In the genomic region with DNA sequence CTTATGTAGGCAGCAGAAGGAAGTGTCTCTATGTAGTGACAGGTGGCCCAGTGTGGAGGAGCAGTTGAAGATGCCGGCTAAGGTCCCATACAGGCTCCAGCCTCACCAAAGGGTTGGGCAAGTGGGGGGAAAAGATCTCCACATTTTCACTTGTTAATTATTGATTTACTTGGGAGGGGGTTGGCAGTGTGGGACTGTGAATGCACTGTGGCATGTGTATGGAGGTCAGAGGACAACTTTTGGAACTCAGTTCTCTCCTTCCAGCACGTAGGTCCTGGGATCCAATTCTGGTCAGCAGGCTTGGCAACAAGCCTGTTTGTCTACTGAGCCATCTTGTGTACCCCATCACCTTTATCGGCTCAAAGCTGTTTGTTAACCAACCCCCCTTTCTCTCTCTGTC, we compare ENCODE assay signal across 24 mouse cellular contexts. TPM values are rescaled to one million over a fixed set of nuclear protein-coding genes. Genes with fewer than 3 reads are reported as not detected.
DNase-seq lines count a peak whose midpoint lies in the region; ATAC-seq and TF ChIP-seq lines count a peak whose summit lies in the region.
"Had no signal": no experiment of that assay in that cellular context is flagged by ENCODE, and none has a peak within 500 bp of the region (broad histone marks: within the 10 kb centered on the region; RNA-seq: fewer than 3 reads in every experiment).

No protein-coding gene starts in this region.

- H3K4me2 ChIP-seq in forebrain, postnatal 0 days (ENCODE audit: low read depth): no peak overlapping the region
- no peak overlapping the region for H3K4me2 ChIP-seq in forebrain, embryonic 14.5 days (ENCODE audit: low read length)
- no peak overlapping the region for H3K4me2 ChIP-seq in kidney, embryonic 14.5 days (replicated peaks; ENCODE audit: low read depth, low read length)
- H3K4me2 ChIP-seq in liver, embryonic 15.5 days: no peak overlapping the region
- no peak overlapping the region for H3K4me2 ChIP-seq in liver, embryonic 11.5 days
- H3K4me2 ChIP-seq in kidney, postnatal 0 days (ENCODE audit: low read length): no peak overlapping the region
- H3K4me2 ChIP-seq: heart, embryonic 15.5 days; hindbrain, embryonic 15.5 days; intestine, embryonic 15.5 days; lung, embryonic 15.5 days had no signal

- no peak overlapping the region for H3K9ac ChIP-seq in forebrain, postnatal 0 days
- no peak overlapping the region for H3K9ac ChIP-seq in forebrain, embryonic 14.5 days (ENCODE audit: low read length)
- no peak overlapping the region for H3K9ac ChIP-seq in kidney, embryonic 14.5 days (ENCODE audit: low read depth, low read length)
- no peak overlapping the region for H3K9ac ChIP-seq in liver, embryonic 15.5 days
- H3K9ac ChIP-seq in liver, embryonic 11.5 days (ENCODE audit: low read depth, low read length): no peak overlapping the region
- H3K9ac ChIP-seq in kidney, postnatal 0 days (ENCODE audit: low read depth, low read length): no peak overlapping the region
- H3K9ac ChIP-seq: heart, embryonic 15.5 days; hindbrain, embryonic 15.5 days; intestine, embryonic 15.5 days; liver, embryonic 14.5 days; lung, embryonic 15.5 days had no signal

- no peaks in the 10 kb centered on the region for H3K36me3 ChIP-seq in forebrain, postnatal 0 days (ENCODE audit: insufficient read depth)
- H3K36me3 ChIP-seq in forebrain, embryonic 14.5 days (ENCODE audit: control insufficient read depth, insufficient read depth, low read length): no peaks in the 10 kb centered on the region
- no peaks in the 10 kb centered on the region for H3K36me3 ChIP-seq in kidney, embryonic 14.5 days (ENCODE audit: control insufficient read depth, insufficient read depth, low read length)
- no peaks in the 10 kb centered on the region for H3K36me3 ChIP-seq in liver, embryonic 15.5 days (replicated peaks)
- no peaks in the 10 kb centered on the region for H3K36me3 ChIP-seq in liver, embryonic 11.5 days (ENCODE audit: control insufficient read depth, insufficient read depth, low read length)
- H3K36me3 ChIP-seq in kidney, postnatal 0 days (ENCODE audit: insufficient read depth, low read length): no peaks in the 10 kb centered on the region
- H3K36me3 ChIP-seq: heart, embryonic 15.5 days; hindbrain, embryonic 15.5 days; intestine, embryonic 15.5 days; lung, embryonic 15.5 days; midbrain, embryonic 10.5 days had no signal

- peak overlapping the region; percentile 37; the same call in 1 of the 2 replicates for H3K27ac ChIP-seq in forebrain, postnatal 0 days (ENCODE audit: low read depth, low read length)
- no peak overlapping the region for H3K27ac ChIP-seq in forebrain, embryonic 14.5 days (ENCODE audit: low read depth, low read length)
- H3K27ac ChIP-seq in kidney, embryonic 14.5 days (ENCODE audit: low read depth, low read length): no peak overlapping the region
- no peak overlapping the region for H3K27ac ChIP-seq in liver, embryonic 15.5 days (replicated peaks)
- no peak overlapping the region for H3K27ac ChIP-seq in liver, embryonic 11.5 days (ENCODE audit: low read depth, low read length)
- no peak overlapping the region for H3K27ac ChIP-seq in kidney, postnatal 0 days
- H3K27ac ChIP-seq: heart, embryonic 15.5 days; intestine, embryonic 15.5 days; liver, embryonic 14.5 days; midbrain, embryonic 10.5 days had no signal

- no peak for DNase-seq in forebrain, postnatal 0 days
- no peak for DNase-seq in forebrain, embryonic 14.5 days (ENCODE audit: low spot score)
- peak; percentile 18 for DNase-seq in kidney, adult 18-20 months
- DNase-seq in liver, embryonic 11.5 days (ENCODE audit: low spot score): no peak
- DNase-seq in kidney, postnatal 0 days (ENCODE audit: low spot score): no peak
- DNase-seq in heart, adult 18-20 months: no peak
- DNase-seq: adrenal gland, adult 2 months; cerebellum, adult 2 months; cerebellum, postnatal 14 days; gastrocnemius, postnatal 10 days; layer of hippocampus, postnatal 36 days; right cerebral cortex, postnatal 14 days; thymus, postnatal 4 days had no signal

- H3K27me3 ChIP-seq in forebrain, postnatal 0 days (ENCODE audit: insufficient read depth, low read length): no peaks in the 10 kb centered on the region
- H3K27me3 ChIP-seq in forebrain, embryonic 14.5 days (replicated peaks; ENCODE audit: control insufficient read depth, insufficient read depth, low read length): no peaks in the 10 kb centered on the region
- H3K27me3 ChIP-seq in kidney, embryonic 14.5 days (ENCODE audit: control insufficient read depth, insufficient read depth, low read length): no peaks in the 10 kb centered on the region
- no peaks in the 10 kb centered on the region for H3K27me3 ChIP-seq in liver, embryonic 15.5 days
- no peaks in the 10 kb centered on the region for H3K27me3 ChIP-seq in liver, embryonic 11.5 days (replicated peaks; ENCODE audit: control insufficient read depth, insufficient read depth, low read length)
- H3K27me3 ChIP-seq in kidney, postnatal 0 days (ENCODE audit: insufficient read depth, low read length): no peaks in the 10 kb centered on the region
- H3K27me3 ChIP-seq: heart, embryonic 15.5 days; hindbrain, embryonic 15.5 days; intestine, embryonic 15.5 days; lung, embryonic 15.5 days had no signal

- no peak overlapping the region for H3K4me3 ChIP-seq in forebrain, postnatal 0 days (ENCODE audit: low read depth, low read length)
- no peak overlapping the region for H3K4me3 ChIP-seq in forebrain, embryonic 14.5 days (ENCODE audit: low read depth, low read length)
- H3K4me3 ChIP-seq in kidney, embryonic 14.5 days (ENCODE audit: low read length): no peak overlapping the region
- no peak overlapping the region for H3K4me3 ChIP-seq in liver, embryonic 15.5 days (replicated peaks)
- H3K4me3 ChIP-seq in liver, embryonic 11.5 days (ENCODE audit: low read depth, low read length): no peak overlapping the region
- no peak overlapping the region for H3K4me3 ChIP-seq in kidney, postnatal 0 days (replicated peaks; ENCODE audit: low read depth, low read length)
- H3K4me3 ChIP-seq: erythroblast, embryonic 14.5 days; heart, embryonic 15.5 days; hindbrain, embryonic 15.5 days; intestine, embryonic 15.5 days; lung, embryonic 15.5 days; midbrain, embryonic 10.5 days; myocyte had no signal

- no peak for TF ChIP-seq CTCF in forebrain, postnatal 0 days (IDR thresholded peaks at IDR 0.05; ENCODE audit: low read depth)
- TF ChIP-seq CTCF in kidney, postnatal 0 days (IDR thresholded peaks at IDR 0.05; ENCODE audit: low read depth): no peak

- no peak for ATAC-seq in forebrain, postnatal 0 days
- ATAC-seq in forebrain, embryonic 14.5 days: no peak
- ATAC-seq in kidney, embryonic 14.5 days (ENCODE audit: low FRiP score, low TSS enrichment): no peak
- ATAC-seq in liver, embryonic 15.5 days (ENCODE audit: insufficient read depth): peak; percentile 68
- no peak for ATAC-seq in liver, embryonic 11.5 days (replicated peaks; ENCODE audit: low FRiP score)
- 0 out of 2 replicates have a peak, but pooled peaks have one; percentile 10 for ATAC-seq in kidney, postnatal 0 days (replicated peaks; ENCODE audit: low FRiP score, low read depth)
- ATAC-seq: activated CD4-positive, CD25-positive, alpha-beta regulatory T cell, adult 4 months; intestine, embryonic 15.5 days had no signal

- 66% methylated on average over 3 of the region's 3 CpGs for WGBS in forebrain, postnatal 0 days
- WGBS in forebrain, embryonic 14.5 days: 79% methylated on average over 3 of the region's 3 CpGs
- 81% methylated on average over 3 of the region's 3 CpGs for WGBS in kidney, embryonic 14.5 days
- WGBS in liver, embryonic 15.5 days (ENCODE audit: insufficient replicate concordance): 55% methylated on average over 3 of the region's 3 CpGs
- 69% methylated on average over 3 of the region's 3 CpGs for WGBS in liver, embryonic 11.5 days
- 74% methylated on average over 3 of the region's 3 CpGs for WGBS in kidney, postnatal 0 days

- H3K9me3 ChIP-seq in forebrain, postnatal 0 days (ENCODE audit: low read length): no peaks in the 10 kb centered on the region
- H3K9me3 ChIP-seq in forebrain, embryonic 14.5 days (replicated peaks; ENCODE audit: control insufficient read depth, low read length): no peaks in the 10 kb centered on the region
- no peaks in the 10 kb centered on the region for H3K9me3 ChIP-seq in kidney, embryonic 14.5 days (ENCODE audit: control insufficient read depth, low read length)
- H3K9me3 ChIP-seq in liver, embryonic 15.5 days (replicated peaks): no peaks in the 10 kb centered on the region
- no peaks in the 10 kb centered on the region for H3K9me3 ChIP-seq in liver, embryonic 11.5 days (ENCODE audit: control insufficient read depth, low read length)
- no peaks in the 10 kb centered on the region for H3K9me3 ChIP-seq in kidney, postnatal 0 days (replicated peaks; ENCODE audit: low read length)
- H3K9me3 ChIP-seq: heart, embryonic 15.5 days; hindbrain, embryonic 15.5 days; intestine, embryonic 15.5 days; lung, embryonic 15.5 days had no signal

- H3K4me1 ChIP-seq in forebrain, postnatal 0 days (ENCODE audit: insufficient read depth): peaks cover 10% of the 10 kb centered on the region
- peaks cover 6% of the 10 kb centered on the region for H3K4me1 ChIP-seq in forebrain, embryonic 14.5 days (ENCODE audit: control insufficient read depth, insufficient read depth, low read length)
- H3K4me1 ChIP-seq in kidney, embryonic 14.5 days (ENCODE audit: control insufficient read depth, insufficient read depth, low read length): peaks cover 8% of the 10 kb centered on the region; the same call in 1 of the 2 replicates
- H3K4me1 ChIP-seq in liver, embryonic 15.5 days (replicated peaks): peaks cover 9% of the 10 kb centered on the region; the same call in 1 of the 2 replicates
- H3K4me1 ChIP-seq in liver, embryonic 11.5 days (replicated peaks; ENCODE audit: control insufficient read depth, insufficient read depth, low read length): peaks cover 2% of the 10 kb centered on the region; the same call in 1 of the 2 replicates
- peaks cover 11% of the 10 kb centered on the region; the same call in 1 of the 2 replicates for H3K4me1 ChIP-seq in kidney, postnatal 0 days (replicated peaks; ENCODE audit: insufficient read depth, low read length)

RNA-seq across cellular contexts. Expression of gene Atxn10, which starts 39.5 kb away (rescaled TPM):
- 294 and 311 TPM in 2 replicates for total RNA-seq in forebrain, postnatal 0 days (2014; rRNA removed)
- 498 and 536 TPM in 2 replicates for polyA plus RNA-seq in forebrain, postnatal 0 days (2015; fragmentation: Nextera tagmentation; extraction: Ambion mirVana)
- polyA plus RNA-seq in forebrain, embryonic 14.5 days (2014; fragmentation: Nextera tagmentation; extraction: Ambion mirVana): 516 and 535 TPM in 2 replicates
- polyA plus RNA-seq in kidney, embryonic 14.5 days (2014; fragmentation: Nextera tagmentation; extraction: Ambion mirVana): 249 and 297 TPM in 2 replicates
- polyA plus RNA-seq in liver, embryonic 15.5 days (2015; fragmentation: Nextera tagmentation; extraction: Ambion mirVana): 85.3 and 90.0 TPM in 2 replicates
- 196 and 215 TPM in 2 replicates for polyA plus RNA-seq in liver, embryonic 11.5 days (2014; fragmentation: Nextera tagmentation; extraction: Ambion mirVana)
- polyA plus RNA-seq in kidney, postnatal 0 days (2015; fragmentation: Nextera tagmentation; extraction: Ambion mirVana): 215 and 237 TPM in 2 replicates
- total RNA-seq in heart, adult 18-20 months (2021): 10 to 100 TPM; 74.1 to 76.3 TPM

Comparison
In these comparisons a context has a peak if more than half of its experiments do, and no peak if none do; other contexts are left out.
1. ATAC-seq: peak in liver, embryonic 15.5 days (single experiment) and kidney, postnatal 0 days (single experiment); none in forebrain, postnatal 0 days (single experiment), forebrain, embryonic 14.5 days (single experiment), kidney, embryonic 14.5 days (single experiment) and liver, embryonic 11.5 days (single experiment).